8 mouse cellular contexts compared by ENCODE assay signal in the genomic region with DNA sequence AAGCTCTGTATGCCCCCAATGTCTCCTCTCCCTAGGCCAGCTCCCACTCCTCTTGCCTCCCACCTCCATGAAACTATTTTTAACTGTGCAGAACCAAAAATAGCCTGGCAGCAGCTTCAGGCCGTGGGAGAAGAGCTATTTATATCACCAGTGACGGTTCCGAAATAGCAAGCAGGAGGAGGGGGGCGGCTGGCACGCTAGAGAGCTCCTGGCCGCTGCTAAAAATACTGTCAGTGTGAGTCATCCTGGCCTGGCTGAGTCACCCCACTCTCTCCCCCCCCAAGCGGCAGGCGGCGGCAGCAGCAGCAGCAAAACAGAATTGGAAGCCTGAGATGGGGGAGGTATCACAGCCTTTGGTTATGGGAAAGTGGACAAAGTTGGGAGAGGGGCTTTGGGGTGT. TPM values are rescaled to one million over a fixed set of nuclear protein-coding genes. Genes with fewer than 3 reads are reported as not detected.
DNase-seq lines count a peak whose midpoint lies in the region; ATAC-seq and TF ChIP-seq lines count a peak whose summit lies in the region.

No protein-coding gene starts in this region.

- DNase-seq in liver, postnatal 0 days, result peak; percentile 29
- DNase-seq in T-cell, adult 2 months (ENCODE audit: low spot score), result peak; percentile 22
- peak; percentile 84 for DNase-seq in left cerebral cortex, adult 11 months (ENCODE audit: low spot score)
- peak; percentile 5 for DNase-seq in retina, embryonic 14.5 days (ENCODE audit: low spot score)
- no peak for DNase-seq in thymus, postnatal 36 days

- H3K36me3 ChIP-seq in liver, postnatal 0 days (replicated peaks; ENCODE audit: insufficient read depth, low read length), result no peaks in the 10 kb centered on the region
- H3K36me3 ChIP-seq in liver, embryonic 12.5 days, result no peaks in the 10 kb centered on the region
- H3K36me3 ChIP-seq in heart, embryonic 11.5 days (ENCODE audit: control insufficient read depth, insufficient read depth, low read length), result no peaks in the 10 kb centered on the region

- TF ChIP-seq EP300 in liver, postnatal 0 days (IDR thresholded peaks at IDR 0.05; ENCODE audit: low read depth), result no peak

- H3K4me3 ChIP-seq in liver, postnatal 0 days (ENCODE audit: low read depth, low read length), result no peak overlapping the region
- H3K4me3 ChIP-seq in liver, embryonic 12.5 days, result no peak overlapping the region
- no peak overlapping the region for H3K4me3 ChIP-seq in heart, embryonic 11.5 days (ENCODE audit: low read depth, low read length)

- H3K27me3 ChIP-seq in liver, postnatal 0 days (ENCODE audit: insufficient read depth, low read length), result peaks cover 37% of the 10 kb centered on the region
- H3K27me3 ChIP-seq in liver, embryonic 12.5 days (replicated peaks), result peaks cover 86% of the 10 kb centered on the region
- peaks cover 25% of the 10 kb centered on the region for H3K27me3 ChIP-seq in heart, embryonic 11.5 days (ENCODE audit: control insufficient read depth, insufficient read depth, low read length)

- H3K27ac ChIP-seq in liver, postnatal 0 days (ENCODE audit: low read depth), result no peak overlapping the region
- no peak overlapping the region for H3K27ac ChIP-seq in liver, embryonic 12.5 days
- H3K27ac ChIP-seq in heart, embryonic 11.5 days (ENCODE audit: low read depth, low read length), result 0 out of 2 replicates have a peak overlapping the region, but pooled peaks have one; percentile 29

- WGBS in liver, postnatal 0 days (ENCODE audit: insufficient replicate concordance), result 4% methylated on average over 9 of the region's 9 CpGs
- WGBS in liver, embryonic 12.5 days (ENCODE audit: insufficient replicate concordance), result 2% methylated on average over 9 of the region's 9 CpGs
- under 1% methylated on average over 9 of the region's 9 CpGs for WGBS in heart, embryonic 11.5 days (ENCODE audit: insufficient replicate concordance)

- no peak overlapping the region for H3K9ac ChIP-seq in liver, postnatal 0 days (replicated peaks)
- no peak overlapping the region for H3K9ac ChIP-seq in liver, embryonic 12.5 days
- no peak overlapping the region for H3K9ac ChIP-seq in heart, embryonic 11.5 days (ENCODE audit: low read depth, low read length)

- peak; percentile 31; the same call in 1 of the 2 replicates for ATAC-seq in liver, postnatal 0 days
- ATAC-seq in liver, embryonic 12.5 days, result no peak; the same call in 1 of the 2 replicates
- peak; percentile 69 for ATAC-seq in common myeloid progenitor, adult 5-6 weeks (replicated peaks; ENCODE audit: low read depth, poor library complexity, severe bottlenecking)
- peak; percentile 74 for ATAC-seq in heart, embryonic 11.5 days (replicated peaks; ENCODE audit: insufficient number of reproducible peaks, low FRiP score, low TSS enrichment)

- H3K9me3 ChIP-seq in liver, postnatal 0 days (ENCODE audit: low read length), result no peaks in the 10 kb centered on the region
- no peaks in the 10 kb centered on the region for H3K9me3 ChIP-seq in liver, embryonic 12.5 days (replicated peaks)
- no peaks in the 10 kb centered on the region for H3K9me3 ChIP-seq in heart, embryonic 11.5 days (replicated peaks; ENCODE audit: control insufficient read depth, low read length)

- H3K4me2 ChIP-seq in liver, postnatal 0 days (ENCODE audit: low read depth, low read length), result no peak overlapping the region
- H3K4me2 ChIP-seq in liver, embryonic 12.5 days, result no peak overlapping the region
- H3K4me2 ChIP-seq in heart, embryonic 11.5 days, result peak overlapping the region; percentile 31

- H3K4me1 ChIP-seq in liver, postnatal 0 days (ENCODE audit: insufficient read depth), result no peaks in the 10 kb centered on the region
- H3K4me1 ChIP-seq in liver, embryonic 12.5 days, result 0 out of 2 replicates have a peak, but pooled peaks cover 3% of the 10 kb centered on the region
- peaks cover 28% of the 10 kb centered on the region for H3K4me1 ChIP-seq in heart, embryonic 11.5 days (ENCODE audit: control insufficient read depth, insufficient read depth, low read length)

- no peak for TF ChIP-seq CTCF in liver, postnatal 0 days (IDR thresholded peaks at IDR 0.05; ENCODE audit: low read depth)

RNA-seq across cellular contexts. Expression of a gene that starts 2.8 kb away (rescaled TPM):
- polyA plus RNA-seq in liver, postnatal 0 days (2015; fragmentation: Nextera tagmentation; extraction: Ambion mirVana), result not detected in 2 replicates
- not detected in 2 replicates for polyA plus RNA-seq in liver, embryonic 12.5 days (2016; fragmentation: Nextera tagmentation; extraction: Ambion mirVana)
- not detected in 2 replicates for total RNA-seq in common myeloid progenitor, adult 5-6 weeks (2017)
- polyA plus RNA-seq in heart, embryonic 11.5 days (2014; fragmentation: Nextera tagmentation; extraction: Ambion mirVana), result 0.11 and 0.13 TPM in 2 replicates

RNA-seq across cellular contexts. Expression of a gene that starts 30.8 kb away (rescaled TPM):
- polyA plus RNA-seq in liver, postnatal 0 days (2015; fragmentation: Nextera tagmentation; extraction: Ambion mirVana), result 0.87 and 1.0 TPM in 2 replicates
- 3.3 and 3.8 TPM in 2 replicates for polyA plus RNA-seq in liver, embryonic 12.5 days (2016; fragmentation: Nextera tagmentation; extraction: Ambion mirVana)
- total RNA-seq in common myeloid progenitor, adult 5-6 weeks (2017), result 2.3 and 4.3 TPM in 2 replicates
- 8.2 and 10.3 TPM in 2 replicates for polyA plus RNA-seq in heart, embryonic 11.5 days (2014; fragmentation: Nextera tagmentation; extraction: Ambion mirVana)

RNA-seq across cellular contexts. Expression of a gene that starts 31.0 kb away (rescaled TPM):
- 45.4 and 48.9 TPM in 2 replicates for polyA plus RNA-seq in liver, postnatal 0 days (2015; fragmentation: Nextera tagmentation; extraction: Ambion mirVana)
- 82.4 and 84.7 TPM in 2 replicates for polyA plus RNA-seq in liver, embryonic 12.5 days (2016; fragmentation: Nextera tagmentation; extraction: Ambion mirVana)
- total RNA-seq in common myeloid progenitor, adult 5-6 weeks (2017), result 56.0 and 82.6 TPM in 2 replicates
- polyA plus RNA-seq in heart, embryonic 11.5 days (2014; fragmentation: Nextera tagmentation; extraction: Ambion mirVana), result 117 and 129 TPM in 2 replicates

RNA-seq across cellular contexts. Expression of a gene that starts 45.7 kb away (rescaled TPM):
- polyA plus RNA-seq in liver, postnatal 0 days (2015; fragmentation: Nextera tagmentation; extraction: Ambion mirVana), result 11.7 and 12.4 TPM in 2 replicates
- polyA plus RNA-seq in liver, embryonic 12.5 days (2016; fragmentation: Nextera tagmentation; extraction: Ambion mirVana), result 10.9 and 13.2 TPM in 2 replicates
- 9.2 TPM in 1 of 2 replicates, not detected in the other for total RNA-seq in common myeloid progenitor, adult 5-6 weeks (2017)
- 37.4 and 46.9 TPM in 2 replicates for polyA plus RNA-seq in heart, embryonic 11.5 days (2014; fragmentation: Nextera tagmentation; extraction: Ambion mirVana)

RNA-seq across cellular contexts. Expression of a gene that starts 45.8 kb away (rescaled TPM):
- 0.19 and 0.31 TPM in 2 replicates for polyA plus RNA-seq in liver, postnatal 0 days (2015; fragmentation: Nextera tagmentation; extraction: Ambion mirVana)
- polyA plus RNA-seq in liver, embryonic 12.5 days (2016; fragmentation: Nextera tagmentation; extraction: Ambion mirVana), result 0.20 and 0.23 TPM in 2 replicates
- total RNA-seq in common myeloid progenitor, adult 5-6 weeks (2017), result 5.8 TPM in 1 of 2 replicates, not detected in the other
- polyA plus RNA-seq in heart, embryonic 11.5 days (2014; fragmentation: Nextera tagmentation; extraction: Ambion mirVana), result 0.93 and 2.0 TPM in 2 replicates

Comparison
In these comparisons a context has a peak if more than half of its experiments do, and no peak if none do; other contexts are left out.
1. DNase-seq: peak in liver, postnatal 0 days (single experiment), T-cell, adult 2 months (single experiment), left cerebral cortex, adult 11 months (single experiment) and retina, embryonic 14.5 days (single experiment); none in thymus, postnatal 36 days (0 of 2).